Mouse (Mus musculus) 416B (cell line): Measurements from ENCODE around the gene Cdkal1.

Experiments used
- DNase-seq: peaks from one replicate; pipeline ENCODE4 v3.0.0; 2011; ENCODE audit warnings: low read depth

Cdkal1 gene

DNA sequence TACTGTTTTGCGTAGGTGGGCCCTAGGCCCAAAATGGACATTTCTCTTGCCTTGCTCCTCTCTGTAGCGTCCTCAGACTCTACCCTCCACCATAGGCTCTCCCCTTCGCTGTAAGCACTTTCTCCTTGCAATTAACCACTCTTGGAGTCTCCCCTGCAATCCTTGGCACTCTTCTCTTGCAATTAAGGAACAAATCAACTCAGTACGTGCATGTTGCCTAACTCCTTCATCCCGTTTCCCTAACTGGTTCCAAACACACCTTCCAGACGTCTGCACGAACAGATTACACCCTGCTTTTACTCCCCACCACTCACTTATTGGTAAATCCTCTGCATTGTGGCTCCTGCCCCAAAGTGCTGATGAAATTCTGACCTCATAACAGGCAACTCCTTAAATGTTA, 358.2 kb downstream of the Cdkal1 start:
- no peak for DNase-seq

DNA sequence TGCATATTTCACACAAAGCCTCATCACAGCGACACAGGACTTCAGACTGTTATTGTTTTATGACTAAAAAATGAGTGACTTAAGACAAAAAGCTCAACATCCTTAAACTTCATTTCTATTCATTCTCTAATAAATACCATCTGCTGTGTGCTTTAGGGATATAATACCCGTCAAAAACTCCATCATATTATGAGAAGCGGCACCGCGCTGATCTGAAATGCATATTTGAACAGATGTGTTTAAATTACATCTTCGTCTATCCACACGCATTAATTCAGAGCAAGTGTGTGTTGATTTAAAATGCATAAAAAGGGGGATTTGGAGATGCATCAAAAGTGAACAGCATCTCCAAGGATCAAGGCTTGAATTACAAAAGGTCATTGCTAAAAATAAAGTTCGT, 365.1 kb downstream of the Cdkal1 start:
- no peak for DNase-seq

DNA sequence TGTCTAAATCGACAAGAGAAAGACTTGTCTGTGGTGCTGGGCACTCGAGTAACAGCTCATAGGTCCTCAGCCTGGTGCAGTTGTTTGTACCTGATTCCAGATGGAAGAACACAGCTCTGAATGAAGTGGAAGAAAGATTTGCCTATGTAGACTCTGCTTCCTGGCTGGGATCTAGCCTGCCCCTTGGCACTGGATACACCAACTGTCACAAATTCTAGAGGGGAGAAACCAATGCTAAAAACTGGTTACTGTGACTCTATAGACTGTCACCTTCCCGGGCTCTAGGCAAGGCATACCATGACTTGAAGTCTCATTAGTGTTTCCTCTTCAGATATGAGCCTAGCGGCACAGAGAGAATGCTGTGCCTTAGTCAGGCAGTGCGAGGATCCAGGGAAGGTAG, 366.0 kb downstream of the Cdkal1 start:
- no peak for DNase-seq

DNA sequence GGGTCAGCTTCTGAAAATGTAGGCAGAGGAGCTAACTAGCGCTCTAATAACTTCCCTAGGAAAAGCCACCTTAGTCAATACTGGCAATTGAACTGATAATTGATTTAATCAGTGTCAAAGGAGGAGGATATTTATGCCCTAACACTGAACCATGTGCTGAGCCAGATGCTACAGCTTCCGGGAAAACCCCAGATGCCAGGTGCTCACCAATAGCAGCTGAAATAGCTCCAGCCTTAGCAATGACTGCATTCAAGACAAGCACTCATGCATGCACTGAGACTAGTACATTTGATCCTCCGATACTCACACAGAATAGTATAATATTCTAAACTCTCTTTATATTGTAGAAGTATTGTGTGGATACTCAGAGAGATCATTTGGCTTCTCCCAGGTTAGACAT, 368.8 kb downstream of the Cdkal1 start:
- no peak for DNase-seq

DNA sequence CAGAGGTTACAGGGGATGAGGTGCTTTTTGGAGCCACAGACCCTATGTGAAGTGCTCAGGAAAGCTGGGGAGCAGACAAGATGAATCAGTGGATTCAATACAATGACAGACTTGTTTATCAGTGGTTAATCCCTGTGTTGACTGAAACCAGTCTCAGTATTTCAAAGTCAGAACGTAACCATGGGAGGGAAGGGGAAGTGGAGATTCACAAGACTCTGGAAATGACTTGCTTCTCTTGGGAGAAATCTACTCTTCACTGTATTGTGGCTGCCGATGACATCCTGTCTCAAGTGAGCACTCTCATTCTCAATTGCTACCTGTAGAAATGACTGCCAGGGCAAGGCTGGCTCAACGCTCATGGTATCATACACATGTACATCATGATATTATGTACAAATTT, 371.5 kb downstream of the Cdkal1 start:
- no peak for DNase-seq

DNA sequence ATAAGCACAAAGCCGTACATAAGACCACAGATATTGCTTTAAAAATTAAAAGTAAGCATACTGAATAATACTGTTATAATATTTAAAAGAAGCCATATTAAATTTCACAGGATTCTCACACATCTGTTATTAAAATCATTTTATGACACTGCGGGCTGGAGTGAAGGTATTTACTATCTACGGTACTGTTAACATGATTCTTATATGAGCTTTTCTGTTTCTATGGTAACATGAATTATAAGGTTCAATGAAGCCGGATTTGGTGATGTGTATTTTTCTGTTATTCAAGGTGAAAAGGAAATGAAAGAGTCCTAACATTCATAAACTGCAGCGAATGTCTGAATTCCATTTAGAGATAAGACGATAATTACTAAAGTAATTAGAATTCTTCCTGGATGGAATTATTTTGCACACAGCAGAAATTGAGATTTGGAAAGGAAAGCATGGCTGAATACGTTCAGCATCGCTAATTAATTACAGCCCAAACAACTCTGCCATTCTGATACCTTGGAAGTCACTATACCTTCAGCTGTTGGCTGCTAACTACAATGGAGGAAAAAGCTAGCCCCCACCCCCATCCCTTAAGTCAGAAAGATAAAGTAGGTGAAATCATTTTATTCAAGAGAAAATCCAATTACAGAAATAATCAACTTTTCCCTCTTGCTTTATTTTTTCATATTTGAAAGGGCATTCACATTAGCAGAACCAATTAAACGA, 373.2 kb downstream of the Cdkal1 start:
- DNase-seq, result no peak

DNA sequence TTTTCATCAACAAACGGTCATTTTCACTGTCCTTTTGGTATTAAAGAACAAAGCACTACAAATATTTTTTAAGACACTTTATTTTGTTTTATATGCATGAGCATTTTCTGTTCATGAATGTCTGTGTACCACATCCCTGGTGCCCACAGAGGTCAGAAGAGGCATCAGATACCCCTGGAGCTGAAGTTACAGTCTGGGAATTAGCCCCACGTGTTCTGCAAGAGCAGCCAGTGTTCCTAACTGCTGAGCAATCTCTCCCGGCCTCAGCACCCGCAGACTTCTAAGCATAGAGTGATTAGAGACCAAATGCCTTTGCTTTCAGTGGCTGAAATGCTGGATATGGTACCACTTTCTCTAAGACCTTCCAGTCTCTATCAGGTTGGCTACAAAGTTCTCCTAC, 379.1 kb downstream of the Cdkal1 start:
- DNase-seq, result no peak

DNA sequence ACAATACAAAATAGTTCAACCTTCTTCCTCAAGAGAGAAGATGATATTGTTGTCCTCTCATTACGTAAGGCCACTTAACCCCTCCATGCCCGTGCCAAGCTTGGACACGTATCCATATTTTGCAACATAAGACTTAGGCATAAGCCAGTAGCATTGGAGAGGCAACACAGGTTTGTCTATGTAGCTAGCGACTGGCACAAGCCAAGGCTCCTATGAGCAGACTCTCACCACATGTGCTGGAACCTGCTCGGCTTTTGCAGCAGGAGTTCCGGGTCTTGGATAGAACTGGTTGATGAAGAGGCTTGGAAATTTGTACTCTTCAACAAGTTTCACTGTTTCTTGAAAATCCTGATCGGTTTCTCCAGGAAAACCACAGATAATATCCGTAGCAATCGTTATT, 381.2 kb downstream of the Cdkal1 start:
- no peak for DNase-seq

DNA sequence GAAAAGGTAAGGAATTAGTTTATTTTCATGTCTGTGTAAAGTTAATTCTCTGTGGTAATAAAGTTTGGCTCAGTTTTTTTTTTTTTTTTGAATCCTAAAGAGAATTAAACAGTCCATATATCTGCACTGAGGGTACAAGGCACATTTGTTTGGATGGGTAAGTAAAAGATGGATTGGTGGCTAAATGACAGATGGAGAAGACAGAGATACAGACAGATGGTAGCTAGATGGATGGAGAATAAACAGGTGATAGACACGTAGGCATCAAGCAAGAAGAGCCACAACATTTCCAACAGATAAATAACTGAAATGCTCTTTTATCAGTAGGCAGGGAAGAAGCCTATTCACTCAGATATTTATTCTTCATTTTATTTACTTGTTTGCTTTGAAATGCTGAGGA, 381.7 kb downstream of the Cdkal1 start:
- DNase-seq, result no peak

DNA sequence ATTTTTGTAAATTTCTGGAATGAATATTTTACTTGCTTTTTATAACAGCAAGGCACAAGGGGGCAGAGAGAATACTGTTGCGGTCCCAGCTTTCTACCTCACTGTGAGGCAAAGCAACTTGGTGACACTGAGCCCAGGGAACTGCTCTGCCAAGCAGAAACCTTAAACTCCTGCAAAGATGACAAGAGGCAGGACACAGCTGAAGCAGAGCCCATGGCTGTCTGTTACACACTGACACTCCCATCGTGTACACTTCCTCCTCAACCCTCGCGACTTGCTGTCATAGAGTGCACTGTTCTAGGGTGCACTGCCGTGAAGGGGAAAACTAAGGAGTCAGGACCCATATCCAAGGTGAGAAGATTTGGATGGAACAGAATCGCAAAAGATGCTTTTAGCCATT, 393.2 kb downstream of the Cdkal1 start:
- no peak for DNase-seq

DNA sequence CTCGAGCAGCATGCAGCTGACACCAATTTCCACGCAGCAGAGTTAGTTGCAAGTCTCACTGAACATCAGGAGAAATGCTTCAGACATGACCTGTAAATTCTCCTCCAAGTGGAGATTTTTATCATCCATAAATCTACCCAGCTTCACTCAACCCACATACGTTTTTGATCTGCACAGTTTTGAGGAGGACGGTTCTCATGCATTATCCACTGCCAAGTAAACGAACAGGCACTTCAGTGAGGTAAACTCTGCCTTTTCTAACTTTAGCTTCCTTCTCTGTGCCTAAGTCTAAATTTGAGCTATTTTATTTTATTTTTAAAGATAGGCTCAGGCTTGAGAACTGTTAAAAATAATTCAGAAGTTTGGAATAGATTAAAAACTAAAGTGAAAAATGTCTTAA, 394.7 kb downstream of the Cdkal1 start:
- no peak for DNase-seq

DNA sequence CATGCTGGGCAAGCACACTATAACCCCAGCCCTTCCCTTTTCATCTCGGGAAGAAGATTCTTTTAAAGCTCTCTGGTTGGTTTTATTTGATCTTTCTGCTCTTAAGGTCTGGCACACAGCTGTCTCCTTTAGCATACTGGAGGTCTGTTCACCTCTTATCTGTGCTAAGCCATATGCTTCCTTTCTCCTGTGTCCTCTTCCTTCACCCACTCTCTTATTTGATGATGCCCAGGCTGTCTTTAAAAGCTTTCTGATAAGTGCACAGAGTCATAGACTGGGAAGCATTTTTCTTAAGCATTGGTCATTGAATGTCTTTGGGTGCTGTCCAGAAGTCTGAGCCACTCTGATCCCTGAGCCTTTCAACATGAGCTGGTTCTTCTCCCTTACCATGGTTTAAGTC, 397.1 kb downstream of the Cdkal1 start:
- DNase-seq, result peak; percentile 68

DNA sequence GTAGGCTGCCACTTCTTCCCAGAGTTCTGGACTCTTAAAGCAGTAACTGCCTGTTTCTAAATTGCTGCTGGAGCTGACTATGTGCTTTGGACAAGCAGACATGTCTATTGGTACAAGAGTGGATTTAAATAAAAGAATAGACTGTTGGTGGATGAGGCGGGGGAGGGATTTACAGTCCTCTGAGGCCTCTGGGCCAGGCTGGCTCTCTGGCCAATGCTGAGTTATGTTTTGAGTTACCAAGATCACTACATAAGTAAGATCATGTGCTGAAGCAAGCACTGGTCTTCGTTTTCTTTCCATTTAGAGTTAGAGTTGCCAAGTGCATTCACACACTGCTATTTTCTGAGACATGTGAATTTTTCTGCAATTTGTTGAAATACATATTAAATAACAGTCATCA, 418.4 kb downstream of the Cdkal1 start:
- no peak for DNase-seq

DNA sequence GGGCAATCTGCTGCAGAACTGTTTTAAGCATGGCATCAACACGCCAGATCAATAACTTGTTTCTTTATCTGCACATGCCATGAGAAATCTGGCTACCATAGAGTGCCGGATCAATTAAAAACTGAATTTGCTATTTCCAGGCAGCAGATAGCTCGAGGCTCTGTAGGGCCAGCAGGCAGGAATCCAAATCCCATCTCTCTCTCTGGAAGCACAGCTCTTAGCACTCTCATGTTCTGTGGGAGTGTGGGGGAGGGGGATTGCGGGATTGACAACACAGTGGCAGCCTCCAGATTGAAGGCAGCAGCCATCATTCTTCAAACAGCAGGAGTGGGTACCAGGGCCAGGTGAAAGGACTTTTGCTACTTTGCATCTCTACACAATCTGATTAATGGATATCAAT, 420.7 kb downstream of the Cdkal1 start:
- DNase-seq, result no peak

DNA sequence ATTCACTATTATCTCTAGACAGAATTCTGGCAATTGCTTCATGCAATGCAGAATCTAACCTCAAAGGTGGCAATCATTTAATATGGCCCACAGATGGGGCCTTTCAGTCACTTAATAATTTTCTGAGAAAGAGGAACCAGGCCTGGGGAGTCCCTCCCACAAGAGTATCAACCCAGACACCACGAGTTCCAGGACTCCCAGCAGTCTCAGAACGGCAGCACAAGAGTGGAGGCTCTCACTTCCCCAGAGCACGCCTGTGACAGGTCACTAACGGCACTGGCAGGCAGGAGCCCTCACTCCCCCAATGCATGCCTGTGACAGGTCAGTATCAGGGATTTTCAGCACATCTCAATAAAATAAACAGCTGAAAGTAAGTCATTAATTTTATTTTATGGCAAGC, 424.6 kb downstream of the Cdkal1 start:
- DNase-seq, result peak; percentile 51

DNA sequence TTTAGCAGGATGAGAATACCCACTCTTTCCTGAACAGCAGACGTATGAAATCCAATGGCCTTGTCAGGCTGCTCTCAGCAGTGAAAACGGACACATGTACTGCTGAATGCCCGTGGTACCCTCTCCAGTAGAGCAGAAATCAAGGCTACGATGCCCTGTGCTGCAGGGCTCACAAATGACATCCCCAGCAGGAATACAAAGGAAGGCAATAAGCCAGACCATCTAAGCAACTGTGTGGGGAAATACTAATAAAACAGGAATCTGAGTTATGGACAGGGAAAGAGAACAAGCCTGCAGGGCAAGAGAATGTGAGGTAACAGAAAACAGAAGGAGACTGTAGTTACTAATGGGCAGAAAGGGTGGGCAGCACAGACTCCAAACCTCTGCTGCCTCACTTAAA, 425.6 kb downstream of the Cdkal1 start:
- no peak for DNase-seq

DNA sequence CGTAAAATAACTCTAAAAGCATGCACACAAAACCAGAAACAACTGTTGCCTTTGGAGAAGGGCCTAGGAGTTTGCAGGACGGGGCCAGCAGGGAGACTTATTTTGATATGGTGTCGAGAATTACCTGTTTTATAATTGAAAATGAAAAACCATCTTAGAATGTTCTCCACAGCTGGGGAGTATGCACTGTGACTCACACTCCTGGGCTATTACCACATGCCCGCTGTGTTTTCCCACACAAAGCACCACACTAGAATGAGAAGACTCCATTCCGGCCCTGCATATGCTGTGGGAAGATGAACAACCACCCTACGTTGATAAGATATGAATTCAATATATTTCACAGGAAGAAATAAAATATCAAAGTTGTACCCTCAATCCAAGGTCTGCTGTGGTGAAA, 426.3 kb downstream of the Cdkal1 start:
- no peak for DNase-seq

DNA sequence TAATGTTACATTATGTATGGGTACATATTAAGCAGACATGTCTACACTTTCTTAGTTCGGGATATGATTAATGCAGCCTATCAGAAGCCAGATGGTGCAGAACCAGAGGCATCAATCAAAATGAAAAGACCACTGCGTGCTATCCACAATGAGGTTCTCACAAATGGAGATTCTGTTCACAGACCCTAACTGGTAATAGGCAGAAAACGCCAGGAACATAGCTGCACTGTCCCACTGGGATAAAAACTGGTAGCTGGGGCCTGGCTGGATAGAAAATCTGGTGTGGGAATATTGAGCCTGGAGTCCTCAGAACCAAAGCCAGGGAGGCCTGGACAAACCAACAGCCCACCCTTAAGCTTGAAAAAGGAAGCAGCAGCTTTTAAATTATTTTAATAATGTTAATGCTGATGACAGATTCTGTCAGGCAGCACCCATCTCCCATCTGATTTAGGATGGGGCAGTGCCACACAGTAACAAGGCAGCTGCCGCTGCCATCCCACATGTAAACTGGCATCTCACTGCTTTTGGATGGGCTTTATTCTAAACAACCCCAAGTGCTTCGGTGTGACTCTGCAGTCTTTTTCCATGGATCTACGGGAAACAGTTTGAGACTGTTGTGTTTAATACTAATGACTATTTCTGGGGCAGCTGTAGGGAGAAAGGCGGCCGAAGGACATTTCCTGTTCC, 438.9 kb downstream of the Cdkal1 start:
- no peak for DNase-seq

DNA sequence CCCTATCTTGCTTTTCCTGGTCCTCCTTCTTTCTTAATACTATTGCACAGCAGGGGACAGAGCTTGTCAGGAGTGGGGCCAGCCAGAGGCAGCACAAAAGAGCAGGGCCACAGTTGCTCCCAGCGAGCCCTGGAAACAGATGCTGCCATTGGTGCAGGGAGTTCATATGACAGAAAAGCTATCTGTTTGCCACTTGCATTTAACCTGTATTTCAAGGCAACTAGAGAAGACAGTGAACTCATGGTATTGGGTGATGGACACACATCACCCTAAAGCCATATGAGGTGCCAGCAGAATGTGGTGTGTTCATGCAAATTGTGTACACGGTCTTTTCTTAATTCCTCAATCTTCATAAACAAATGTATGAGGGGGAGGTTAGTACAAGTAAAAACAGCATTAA, 439.5 kb downstream of the Cdkal1 start:
- no peak for DNase-seq

DNA sequence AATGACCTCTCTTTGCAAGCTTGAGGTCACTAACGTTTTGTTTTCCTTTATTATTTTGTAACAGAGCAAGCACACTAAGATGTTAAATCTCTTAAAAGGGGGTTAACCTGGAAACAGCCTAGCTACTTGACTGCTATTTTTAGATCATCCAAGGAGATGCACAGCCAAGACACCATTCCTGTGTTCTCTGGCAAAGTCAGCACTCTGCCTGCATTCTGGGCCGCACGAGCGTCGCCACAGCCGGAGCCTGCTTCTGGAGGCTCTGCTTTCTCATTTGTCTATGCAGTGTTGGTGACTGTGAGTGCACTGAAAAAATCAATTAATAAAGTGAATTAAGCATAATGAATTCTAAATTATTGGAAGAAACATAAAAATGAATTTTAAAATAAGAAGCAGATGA, 440.6 kb downstream of the Cdkal1 start:
- no peak for DNase-seq

DNA sequence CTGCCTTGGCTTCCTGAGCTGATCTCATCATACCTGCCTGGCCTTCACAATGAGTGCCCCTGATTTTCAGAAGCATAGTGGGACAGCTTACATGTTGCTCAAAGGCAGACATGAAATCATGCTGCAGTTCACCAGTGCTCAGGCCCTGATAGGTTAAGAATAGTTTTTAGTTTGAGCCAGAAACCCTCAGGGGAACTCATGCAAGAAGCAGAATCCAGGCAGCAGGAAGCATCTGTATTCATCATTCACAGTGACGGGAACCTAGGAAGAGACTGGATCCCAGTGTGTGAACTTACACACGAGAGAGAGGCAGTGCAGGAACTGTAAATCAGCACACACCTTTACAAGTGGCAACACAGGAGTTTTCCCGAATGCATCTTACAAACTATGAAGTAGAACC, 441.0 kb downstream of the Cdkal1 start:
- DNase-seq, result no peak

DNA sequence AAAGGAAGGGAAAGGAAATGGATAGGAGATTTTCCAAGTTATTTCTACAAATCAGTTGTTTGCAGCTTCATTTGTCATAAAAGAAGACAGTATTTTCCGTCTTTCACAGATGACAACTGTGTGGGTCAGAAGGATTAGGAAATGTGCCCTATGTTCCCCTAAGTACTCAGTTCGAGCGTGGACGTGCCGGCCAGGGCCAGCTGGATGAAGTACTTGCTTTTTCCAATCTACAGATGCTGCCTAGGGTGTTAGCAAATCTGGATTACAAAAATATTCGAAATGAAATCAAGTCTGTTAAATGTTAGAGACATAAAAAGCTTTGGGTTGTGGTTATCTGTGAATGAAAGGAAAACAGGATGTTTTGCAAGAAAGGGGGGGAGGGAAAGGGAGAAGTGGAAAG, 444.3 kb downstream of the Cdkal1 start:
- DNase-seq, result no peak

DNA sequence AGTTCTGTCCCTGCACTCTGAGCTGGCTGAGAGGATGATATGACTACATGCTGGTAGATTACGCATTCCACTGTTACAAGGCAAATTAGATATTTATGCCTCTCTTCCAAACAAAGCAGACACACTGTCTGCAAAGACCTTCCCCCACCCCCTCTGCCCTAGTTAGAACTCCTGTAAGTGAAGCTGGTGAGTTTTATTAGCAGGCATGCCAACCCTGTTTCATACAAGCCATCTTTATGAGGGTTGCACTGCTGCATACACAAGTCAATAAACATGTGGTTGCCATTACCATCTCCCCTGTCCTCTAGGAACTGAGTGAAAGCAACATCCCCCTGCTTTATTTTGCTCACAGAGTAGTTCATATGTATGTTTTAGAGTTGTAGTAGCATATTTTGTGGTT, 447.9 kb downstream of the Cdkal1 start:
- no peak for DNase-seq

DNA sequence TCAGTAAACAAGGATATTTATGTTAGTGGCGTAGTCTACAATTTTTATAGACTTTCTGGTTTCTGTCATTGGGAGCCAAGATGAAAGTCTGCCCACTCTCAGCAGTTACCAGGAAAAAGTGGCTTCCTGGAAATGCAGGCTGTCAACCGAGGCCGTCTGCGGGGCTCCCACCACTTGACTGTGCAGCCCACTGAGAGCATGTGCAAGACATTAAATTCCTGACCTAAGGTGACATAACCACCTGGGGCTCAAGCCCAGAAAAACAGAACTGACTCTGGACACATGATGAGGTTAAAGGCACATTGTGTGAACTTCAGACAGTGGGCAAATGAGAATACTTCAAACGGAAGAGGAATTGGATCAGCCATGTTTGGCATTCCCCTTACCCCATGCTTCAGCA, 450.2 kb downstream of the Cdkal1 start:
- DNase-seq, result no peak
